Mouse (Mus musculus) G1E (cell line): ENCODE measurements around the gene BC049352. TPM values are rescaled to one million over a fixed set of nuclear protein-coding genes. Genes with fewer than 3 reads are reported as not detected.
A peak's percentile ranks its signal among the peaks of the same experiment; 100 is the strongest.

ENCODE experiments used
- ATAC-seq: 2 replicates; pipeline ENCODE4 v1.8.0; 2016; ENCODE audit warnings: mild to moderate bottlenecking; ENCODE audit not compliant: insufficient number of reproducible peaks, poor library complexity, low FRiP score, severe bottlenecking; ENCODE audit errors: extremely low read depth
- DNase-seq: peaks from one replicate; pipeline ENCODE4 v3.0.0; 2012; ENCODE audit warnings: low spot score
- H3K27me3 ChIP-seq: 2 replicates; pipeline ENCODE4 v1.6.1; 2012; ENCODE audit warnings: mild to moderate bottlenecking, low read length, inconsistent platforms; ENCODE audit not compliant: insufficient read depth
- H3K36me3 ChIP-seq: replicated peaks from 2 replicates; pipeline ENCODE3; 2012; ENCODE audit warnings: mild to moderate bottlenecking, inconsistent platforms
- H3K4me1 ChIP-seq: 2 replicates; pipeline ENCODE4 v1.6.1; 2012; ENCODE audit warnings: low read depth, low read length, inconsistent platforms, mixed read lengths; ENCODE audit not compliant: insufficient read depth
- H3K4me3 ChIP-seq: 2 replicates; pipeline ENCODE4 v1.5.1; 2012; ENCODE audit warnings: low read depth, mild to moderate bottlenecking, inconsistent platforms, low read length, moderate library complexity, mixed read lengths
- H3K9me3 ChIP-seq: replicated peaks from 2 replicates; pipeline ENCODE4 v1.6.1; 2012; ENCODE audit warnings: inconsistent platforms
- CTCF ChIP-seq: IDR thresholded peaks from 2 replicates; pipeline ENCODE4 v1.5.1; 2012; ENCODE audit warnings: low read depth, low read length, inconsistent platforms, mixed read lengths
- GATA1 ChIP-seq: IDR thresholded peaks from 2 replicates; pipeline ENCODE4 v1.6.1; 2012; ENCODE audit warnings: borderline replicate concordance, low read length, inconsistent platforms, mixed read lengths
- GATA2 ChIP-seq: IDR thresholded peaks from 2 replicates; pipeline ENCODE4 v1.6.1; 2012; ENCODE audit warnings: low read depth, low read length, inconsistent platforms, borderline replicate concordance
- POLR2AphosphoS5 ChIP-seq: IDR thresholded peaks from 2 replicates; pipeline ENCODE4 v1.6.1; 2012; ENCODE audit warnings: low read depth, low read length, inconsistent platforms; ENCODE audit not compliant: insufficient replicate concordance
- TAL1 ChIP-seq: conservative IDR thresholded peaks from 2 replicates; pipeline ENCODE4 v1.6.1; 2012; ENCODE audit warnings: low read depth, low read length, inconsistent platforms, mixed read lengths
- polyA plus RNA-seq: library from polyadenylated mRNA; stranded (reverse); fragments of >175 nt; gene quantifications from 2 replicates; pipeline ENCODE4 v1.2.3, GENCODE M21; 2012
- total RNA-seq, 2 experiments: library from RNA; stranded (forward) in 1 of 2; stranded (reverse) in 1 of 2; fragments of 200-1000 nt in 1 of 2; fragments of >200 nt in 1 of 2; fragmentation: Nextera tagmentation in 1 of 2; gene quantifications; 2 replicates each; pipeline ENCODE4 v1.2.3; 2014 to 2017

Gene BC049352
- total and polyA plus RNA-seq, 3 experiments: 0.22 TPM; not detected in 2

GRCm38 (mm10) chr9:45255967-45256366 is 74.2 kb downstream of the BC049352 start:
- no peaks in the 10 kb centered on the region for H3K36me3 ChIP-seq
- ATAC-seq: no peak

GRCm38 (mm10) chr9:45259065-45259464 is 77.3 kb downstream of the BC049352 start:
- no peaks in the 10 kb centered on the region for H3K9me3 ChIP-seq
- H3K36me3 ChIP-seq: no peaks in the 10 kb centered on the region
- H3K4me1 ChIP-seq: no peaks in the 10 kb centered on the region
- H3K4me3 ChIP-seq: no peak overlapping the region
- DNase-seq (no peak), ATAC-seq (no peak)
- peaks cover 9% of the 10 kb centered on the region; the same call in 1 of the 2 replicates for H3K27me3 ChIP-seq
- no peak for TF ChIP-seq TAL1
- TF ChIP-seq POLR2AphosphoS5: no peak
- no peak for TF ChIP-seq CTCF
- TF ChIP-seq GATA1: no peak
- no peak for TF ChIP-seq GATA2

More at GRCm38 (mm10) chr9:45255967-45256366, 74.2 kb downstream of the BC049352 start:
- Histone ChIP-seq H3K4me1 (peaks cover 7% of the 10 kb centered on the region), H3K27me3 (peaks cover 5% of the 10 kb centered on the region; the same call in 1 of the 2 replicates), H3K4me3 (no peak overlapping the region), H3K9me3 (no peaks in the 10 kb centered on the region)
- TF ChIP-seq TAL1 (no peak), GATA1 (no peak), POLR2AphosphoS5 (no peak), CTCF (no peak), GATA2 (no peak)
- DNase-seq: no peak

- peaks cover 8% of the 10 kb centered on the region; the same call in 1 of the 2 replicates for H3K27me3 ChIP-seq
- H3K9me3 ChIP-seq: no peaks in the 10 kb centered on the region
- ATAC-seq (no peak), DNase-seq (no peak)
- no peak overlapping the region for H3K4me3 ChIP-seq
- H3K36me3 ChIP-seq: no peaks in the 10 kb centered on the region
- 0 out of 2 replicates have a peak, but pooled peaks cover 4% of the 10 kb centered on the region for H3K4me1 ChIP-seq
- TF ChIP-seq POLR2AphosphoS5 (no peak), CTCF (no peak), GATA2 (no peak), TAL1 (no peak), GATA1 (no peak)
Observed at GRCm38 (mm10) chr9:45261466-45261865, 79.7 kb downstream of the BC049352 start.

GRCm38 (mm10) chr9:45261872-45262271 is 80.1 kb downstream of the BC049352 start:
- H3K27me3 ChIP-seq: peaks cover 8% of the 10 kb centered on the region; the same call in 1 of the 2 replicates
- no peak for DNase-seq
- ATAC-seq: no peak
- no peaks in the 10 kb centered on the region for H3K36me3 ChIP-seq
- TF ChIP-seq POLR2AphosphoS5 (no peak), GATA2 (no peak), GATA1 (no peak), TAL1 (no peak), CTCF (no peak)
- H3K4me3 ChIP-seq: no peak overlapping the region
- H3K4me1 ChIP-seq: 0 out of 2 replicates have a peak, but pooled peaks cover 6% of the 10 kb centered on the region
- H3K9me3 ChIP-seq: no peaks in the 10 kb centered on the region

- no peaks in the 10 kb centered on the region for H3K36me3 ChIP-seq
- peaks cover 6% of the 10 kb centered on the region; the same call in 1 of the 2 replicates for H3K27me3 ChIP-seq
- DNase-seq (no peak), ATAC-seq (no peak)
- no peak overlapping the region for H3K4me3 ChIP-seq
- TF ChIP-seq POLR2AphosphoS5: no peak
- TF ChIP-seq GATA2: no peak
- no peak for TF ChIP-seq TAL1
- no peak for TF ChIP-seq CTCF
- TF ChIP-seq GATA1: no peak
- no peaks in the 10 kb centered on the region for H3K9me3 ChIP-seq
- peaks cover 30% of the 10 kb centered on the region for H3K4me1 ChIP-seq
Observed at GRCm38 (mm10) chr9:45267099-45267498, 85.3 kb downstream of the BC049352 start.

- no peaks in the 10 kb centered on the region for H3K9me3 ChIP-seq
- DNase-seq (no peak), ATAC-seq (no peak)
- H3K4me1 ChIP-seq: peaks cover 33% of the 10 kb centered on the region
- peaks cover 6% of the 10 kb centered on the region; the same call in 1 of the 2 replicates for H3K27me3 ChIP-seq
- H3K36me3 ChIP-seq: no peaks in the 10 kb centered on the region
- H3K4me3 ChIP-seq: 0 out of 2 replicates have a peak overlapping the region, but pooled peaks have one; percentile 59
- TF ChIP-seq CTCF: no peak
- no peak for TF ChIP-seq POLR2AphosphoS5
- TF ChIP-seq GATA2: no peak
- TF ChIP-seq GATA1: no peak
- no peak for TF ChIP-seq TAL1
Observed at GRCm38 (mm10) chr9:45268079-45268478, 86.3 kb downstream of the BC049352 start.
